Mouse (Mus musculus): Measurements from ENCODE around the gene Nhlh2.

The Nhlh2 gene

DNA sequence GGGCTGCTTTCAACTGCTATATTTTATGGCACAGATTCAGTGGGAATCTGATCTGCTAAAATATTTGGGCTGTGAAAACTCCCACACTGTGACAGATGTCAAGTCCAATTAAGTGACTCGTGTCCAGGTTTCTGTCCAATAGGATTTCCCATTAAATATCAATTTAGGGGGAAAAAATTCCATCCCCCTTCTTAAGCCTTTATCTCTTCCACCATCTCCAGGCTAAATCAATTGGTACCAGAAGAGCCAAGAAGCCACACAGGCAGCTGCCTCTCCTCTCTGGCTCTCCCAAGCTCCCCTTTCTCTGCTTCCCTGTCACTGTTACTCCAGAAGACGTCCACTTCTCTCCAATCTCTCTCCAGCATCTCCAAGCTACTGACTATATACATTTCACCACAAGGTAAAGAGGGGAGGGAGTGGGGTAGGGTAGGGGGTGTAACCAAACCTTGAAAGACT lies at the start of gene Nhlh2:
Nhlh2 (plus strand) TSS at position 151 of the 456 bp plus-strand sequence.
- CTCF ChIA-PET: no interaction called here

DNA sequence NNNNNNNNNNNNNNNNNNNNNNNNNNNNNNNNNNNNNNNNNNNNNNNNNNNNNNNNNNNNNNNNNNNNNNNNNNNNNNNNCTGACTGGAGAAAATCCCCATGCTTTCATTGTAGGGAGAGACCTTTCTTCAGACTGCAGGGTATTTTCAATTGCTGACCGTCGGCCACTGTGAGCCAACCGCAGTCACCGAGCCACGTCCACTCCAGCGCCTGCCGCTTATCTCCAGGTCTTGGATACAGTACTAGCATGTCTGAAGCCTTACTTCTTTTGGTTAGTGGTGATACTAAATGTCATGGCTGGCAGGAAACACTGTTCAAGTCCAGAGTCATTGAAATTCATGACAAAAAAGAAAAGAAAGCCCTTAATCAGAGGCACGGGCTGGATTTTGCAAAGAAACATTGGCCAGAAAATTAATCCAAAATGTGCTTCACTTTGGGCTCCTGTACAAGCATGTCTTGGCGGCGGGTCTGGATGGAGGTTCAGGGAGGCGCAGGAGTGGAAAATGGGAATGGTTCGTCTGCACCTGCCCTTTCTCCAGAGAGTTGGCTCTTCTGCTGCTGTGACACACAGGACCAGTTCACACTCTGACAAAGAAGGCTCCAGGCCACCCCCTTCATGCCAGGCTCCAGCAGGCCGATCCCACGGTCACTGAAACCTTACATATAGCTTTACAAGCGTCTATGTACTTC lies 48.6 kb upstream of the Nhlh2 start:
- CTCF ChIA-PET: no interaction called here

DNA sequence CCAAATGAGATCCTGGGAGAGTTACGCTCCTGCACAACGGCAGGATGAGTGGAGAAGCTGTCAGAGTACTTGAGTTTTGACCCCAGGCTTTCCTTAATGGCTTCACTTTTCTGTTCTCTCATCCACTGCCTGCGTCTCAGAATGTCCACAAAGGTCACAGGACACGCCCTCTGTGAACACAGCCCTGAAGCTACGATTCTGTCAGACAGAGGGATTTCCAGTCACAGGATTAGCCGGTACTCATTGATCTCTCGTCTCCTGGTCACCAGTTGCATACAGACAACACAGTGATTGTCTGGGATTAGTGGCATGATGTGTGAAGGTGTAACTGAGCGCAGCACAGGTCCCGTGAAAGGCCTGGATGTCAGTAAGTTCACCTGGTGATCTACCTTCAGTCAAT lies 46.4 kb upstream of the Nhlh2 start:
- CTCF ChIA-PET: no interaction called here

GRCm38 (mm10) chr3:101964352-101964751 lies 45.5 kb upstream of the Nhlh2 start:
- CTCF ChIA-PET: no interaction called here

- CTCF ChIA-PET: no interaction called here
These were observed 42.9 kb upstream of the Nhlh2 start for GRCm38 (mm10) chr3:101966825-101967558.

GRCm38 (mm10) chr3:101975337-101975736 lies 34.5 kb upstream of the Nhlh2 start:
- CTCF ChIA-PET: no interaction called here

- CTCF ChIA-PET: interaction anchor here (0.6 kb wide), 1 partner anchor 28 kb away, joined by 3 read pairs; no protein-coding TSS in a partner anchor
These were observed 31.4 kb upstream of the Nhlh2 start for GRCm38 (mm10) chr3:101978299-101978994.

- CTCF ChIA-PET: no interaction called here
These were observed 26.0 kb upstream of the Nhlh2 start for GRCm38 (mm10) chr3:101983917-101984316.

GRCm38 (mm10) chr3:101985634-101986033 lies 24.2 kb upstream of the Nhlh2 start:
- CTCF ChIA-PET: no interaction called here

- CTCF ChIA-PET: no interaction called here
These were observed 19.7 kb upstream of the Nhlh2 start for GRCm38 (mm10) chr3:101990136-101990535.

- CTCF ChIA-PET: no interaction called here
These were observed 18.8 kb upstream of the Nhlh2 start for GRCm38 (mm10) chr3:101990995-101991516.

GRCm38 (mm10) chr3:101997851-101998250 lies 12.0 kb upstream of the Nhlh2 start:
- CTCF ChIA-PET: no interaction called here

GRCm38 (mm10) chr3:102010681-102011317 lies 923 bp downstream of the Nhlh2 start:
- CTCF ChIA-PET: no interaction called here

- CTCF ChIA-PET: no interaction called here
These were observed 1.6 kb downstream of the Nhlh2 start for GRCm38 (mm10) chr3:102011318-102012075.

DNA sequence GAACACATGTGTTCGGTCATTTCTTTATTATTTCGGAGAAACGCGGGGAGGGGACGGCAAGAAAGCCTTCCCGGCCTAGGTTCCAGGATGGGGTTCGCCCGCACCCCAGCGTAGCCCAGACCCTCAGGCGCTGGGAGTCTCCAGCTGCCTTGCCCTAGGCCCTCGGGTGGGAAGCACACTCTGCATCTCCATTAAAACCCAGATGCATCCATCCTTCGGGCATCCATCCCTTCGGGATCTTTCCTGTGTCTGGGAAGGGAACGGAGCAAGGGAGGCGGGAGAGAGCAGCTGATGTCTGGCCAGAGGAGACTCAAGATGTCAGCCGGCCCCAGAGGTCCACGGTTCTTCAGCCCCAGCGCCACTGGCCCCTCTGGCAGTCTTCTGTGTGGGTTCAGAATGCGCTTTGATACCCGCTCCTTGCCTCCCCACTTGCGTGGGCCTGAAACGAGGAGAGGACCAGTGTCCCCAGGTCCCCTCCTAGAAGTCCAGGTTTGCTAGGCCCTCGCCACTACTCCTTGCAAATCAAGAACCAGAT lies 2.3 kb downstream of the Nhlh2 start:
- CTCF ChIA-PET: no interaction called here

DNA sequence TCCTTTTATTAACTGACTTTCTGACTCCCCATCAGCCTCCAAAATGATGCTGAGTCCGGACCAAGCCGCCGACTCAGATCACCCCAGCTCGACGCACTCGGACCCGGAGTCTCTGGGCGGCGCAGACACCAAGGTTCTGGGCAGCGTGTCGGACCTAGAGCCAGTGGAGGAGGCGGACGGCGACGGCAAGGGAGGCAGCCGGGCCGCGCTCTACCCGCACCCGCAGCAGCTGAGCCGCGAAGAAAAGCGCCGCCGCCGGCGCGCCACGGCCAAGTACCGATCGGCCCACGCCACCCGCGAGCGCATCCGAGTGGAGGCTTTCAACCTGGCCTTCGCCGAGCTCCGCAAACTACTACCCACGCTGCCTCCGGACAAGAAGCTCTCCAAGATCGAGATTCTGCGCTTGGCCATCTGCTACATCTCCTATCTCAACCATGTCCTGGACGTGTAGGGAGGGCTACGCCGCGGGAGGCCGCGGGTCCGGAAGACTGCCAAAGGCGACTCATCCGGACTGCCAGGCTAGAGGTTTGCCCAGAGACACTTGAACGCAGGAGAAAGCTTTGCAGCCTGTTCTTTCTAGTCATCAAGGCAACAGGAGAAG lies 2.8 kb downstream of the Nhlh2 start:
- CTCF ChIA-PET: no interaction called here

GRCm38 (mm10) chr3:102020604-102021003 lies 10.7 kb downstream of the Nhlh2 start:
- CTCF ChIA-PET: no interaction called here

DNA sequence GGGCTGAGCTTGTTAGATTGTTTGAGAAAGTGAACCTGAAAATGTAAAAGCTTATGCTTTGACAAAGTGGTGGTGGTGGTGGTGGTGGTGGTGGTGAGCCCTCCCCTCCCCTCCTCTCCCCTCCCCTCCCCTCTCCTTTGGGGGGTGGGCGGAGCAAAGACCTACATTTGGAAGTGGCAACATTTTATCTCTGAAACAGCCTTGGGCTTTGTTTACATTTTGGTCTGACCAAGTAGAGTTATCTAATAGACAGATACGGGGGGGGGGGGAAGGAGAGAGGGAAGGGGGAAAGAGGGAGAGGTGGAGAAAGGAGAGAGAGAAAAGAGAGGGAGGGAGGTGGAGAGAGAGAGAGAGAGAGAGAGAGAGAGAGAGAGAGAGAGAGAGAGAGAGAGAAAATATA lies 12.8 kb downstream of the Nhlh2 start:
- CTCF ChIA-PET: no interaction called here

DNA sequence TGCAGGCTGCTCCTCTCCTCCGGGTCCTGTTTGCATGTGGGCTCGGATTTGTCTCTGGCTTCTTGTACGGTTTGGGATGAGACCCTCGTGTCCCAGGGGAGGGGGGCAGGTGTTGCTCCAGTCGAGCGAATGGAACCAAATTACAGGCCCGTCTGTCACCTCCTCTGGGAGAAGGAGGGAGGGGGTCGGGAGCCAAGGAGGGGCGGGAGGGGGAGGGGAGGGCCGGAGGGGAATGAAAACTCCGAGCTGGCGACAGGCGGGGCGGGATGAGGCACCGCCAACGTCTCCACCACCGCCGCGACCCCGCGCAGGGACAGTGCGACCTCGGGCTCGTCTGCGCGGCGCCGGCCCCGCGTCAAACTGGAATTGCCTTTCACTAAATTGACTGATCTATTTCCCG lies 13.5 kb downstream of the Nhlh2 start:
- CTCF ChIA-PET: no interaction called here

GRCm38 (mm10) chr3:102023829-102024228 lies 14.0 kb downstream of the Nhlh2 start:
- CTCF ChIA-PET: no interaction called here

- CTCF ChIA-PET: no interaction called here
These were observed 15.1 kb downstream of the Nhlh2 start for GRCm38 (mm10) chr3:102024981-102025451.

All from spleen, embryonic (tissue).